Mouse (Mus musculus) neural tube, embryonic 11.5 days (tissue): ENCODE results near the gene Olfr1350. TPM values are rescaled to one million over a fixed set of nuclear protein-coding genes. Genes with fewer than 3 reads are reported as not detected.

ENCODE experiments used
- polyA plus RNA-seq: library from polyadenylated mRNA; unstranded; fragments of >200 nt; fragmentation: Nextera tagmentation; extraction: Ambion mirVana; gene quantifications from 2 replicates; pipeline ENCODE4 v1.2.1, GENCODE M21; 2014

Olfr1350 gene
- polyA plus RNA-seq, 1 experiment from 2014 or later = not detected

Other genes with a start within 250 kb of the Olfr1350 start
- gene Zfp583, start 233.6 kb upstream of the Olfr1350 start, polyA plus RNA-seq = 8.2 and 9.4 TPM in 2 replicates
- gene Gm3854, start 221.1 kb upstream of the Olfr1350 start, polyA plus RNA-seq = 2.7 and 3.3 TPM in 2 replicates
- gene Zfp78, start 201.6 kb upstream of the Olfr1350 start, polyA plus RNA-seq = 3.0 and 3.3 TPM in 2 replicates
- 14.4 and 14.9 TPM in 2 replicates for gene Zfp28, start 181.5 kb upstream of the Olfr1350 start, polyA plus RNA-seq
- gene Smim17, start 166.1 kb upstream of the Olfr1350 start, polyA plus RNA-seq = 0.07 and 0.33 TPM in 2 replicates
- not detected in 2 replicates for gene Gm20715, start 154.6 kb upstream of the Olfr1350 start, polyA plus RNA-seq
- gene Olfr1344, start 126.2 kb upstream of the Olfr1350 start, polyA plus RNA-seq = not detected in 2 replicates
- gene Olfr1336, start 108.7 kb upstream of the Olfr1350 start, polyA plus RNA-seq = not detected in 2 replicates
- not detected in 2 replicates for gene Olfr1346, start 97.7 kb upstream of the Olfr1350 start, polyA plus RNA-seq
- not detected in 2 replicates for gene Olfr5, start 77.9 kb upstream of the Olfr1350 start, polyA plus RNA-seq
- not detected in 2 replicates for gene Olfr1347, start 65.1 kb upstream of the Olfr1350 start, polyA plus RNA-seq
- gene Olfr1348, start 56.1 kb upstream of the Olfr1350 start, polyA plus RNA-seq = not detected in 2 replicates
- 0.19 TPM in 1 of 2 replicates, not detected in the other for gene Olfr1349, start 41.9 kb upstream of the Olfr1350 start, polyA plus RNA-seq
- 4.1 and 6.3 TPM in 2 replicates for gene Zim1, start 131.6 kb downstream of the Olfr1350 start, polyA plus RNA-seq
- gene Peg3, start 165.6 kb downstream of the Olfr1350 start, polyA plus RNA-seq = 208 and 238 TPM in 2 replicates
- 13.0 and 15.9 TPM in 2 replicates for gene Usp29, start 165.7 kb downstream of the Olfr1350 start, polyA plus RNA-seq